19 mouse cellular contexts compared by ENCODE assay signal in the genomic region with DNA sequence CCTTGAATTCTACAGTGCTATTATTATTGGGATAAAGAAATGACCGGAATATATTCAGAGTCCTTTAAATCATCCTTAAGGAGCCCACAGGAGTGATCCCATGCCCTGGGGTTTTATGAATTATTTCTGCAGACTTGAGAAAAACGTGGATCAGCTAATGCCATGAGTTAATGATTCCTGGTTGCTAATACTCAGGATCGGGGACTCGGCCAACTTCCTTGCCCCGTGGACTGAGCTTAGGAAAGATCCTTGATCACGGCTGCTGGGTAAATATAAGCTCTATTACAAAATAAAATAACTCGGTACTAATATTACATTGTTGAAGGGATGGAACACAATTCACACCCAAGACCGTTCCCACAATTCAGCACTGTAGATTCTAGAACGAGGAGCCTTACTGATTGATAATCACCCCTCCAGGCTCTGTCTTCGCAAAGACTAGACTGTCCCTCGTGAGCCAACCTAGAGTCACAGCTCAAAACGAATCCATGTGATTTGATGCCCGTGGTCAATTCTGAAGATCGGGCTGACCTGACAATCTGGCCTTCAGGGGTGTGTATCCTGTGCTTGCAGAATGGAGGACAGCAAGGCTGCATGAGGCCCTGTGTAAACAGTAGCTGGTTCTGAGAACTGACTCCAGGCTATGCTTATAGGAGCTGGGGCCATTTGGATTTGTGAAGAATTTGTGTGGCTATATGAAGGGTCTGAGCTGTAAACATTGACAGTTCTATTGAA. TPM values are rescaled to one million over a fixed set of nuclear protein-coding genes. Genes with fewer than 3 reads are reported as not detected.
DNase-seq lines count a peak whose midpoint lies in the region; TF ChIP-seq lines count a peak whose summit lies in the region.
"Had no signal": no experiment of that assay in that cellular context is flagged by ENCODE, and none has a peak within 500 bp of the region (broad histone marks: within the 10 kb centered on the region; RNA-seq: fewer than 3 reads in every experiment).

No protein-coding gene starts in this region.

- H3K27ac ChIP-seq in gastrocnemius, adult 2 months: peak overlapping the region; percentile 99
- H3K27ac ChIP-seq: forebrain, embryonic 13.5 days; heart, embryonic 15.5 days; intestine, embryonic 15.5 days; limb, embryonic 13.5 days; lung, embryonic 15.5 days; midbrain, embryonic 15.5 days had no signal

- peak overlapping the region; percentile 94 for H3K4me3 ChIP-seq in gastrocnemius, adult 2 months
- H3K4me3 ChIP-seq: forebrain, embryonic 13.5 days; heart, embryonic 15.5 days; intestine, embryonic 15.5 days; limb, embryonic 13.5 days; lung, embryonic 15.5 days; midbrain, embryonic 15.5 days had no signal

- no peak for DNase-seq in gastrocnemius, adult 2 months
- DNase-seq in gastrocnemius, postnatal 36 days: no peak
- DNase-seq in kidney, adult 9 months: peak; percentile 89
- no peak for DNase-seq in kidney, postnatal 4 days
- DNase-seq in thymus, postnatal 25 days: peak; percentile 15
- no peak for DNase-seq in thymus, postnatal 36 days
- DNase-seq in yolk sac, embryonic 10.5 days (ENCODE audit: low spot score): peak; percentile 15
- no peak for DNase-seq in frontal cortex, postnatal 36 days (ENCODE audit: low spot score in 2 of 2)

- no peak for TF ChIP-seq CTCF in gastrocnemius, adult 2 months (IDR thresholded peaks at IDR 0.05)

- intact Hi-C loops in gastrocnemius, adult 2 months (cut with DNase I): loop anchor here (5.0 kb wide), 3 partner anchors 165 to 400 kb away; partner anchors contain the start of gene Lpp
- intact Hi-C loops in gastrocnemius, postnatal 36 days (cut with DNase I): loop anchor here (2.0 to 5.0 kb wide), 3 partner anchors 81 to 490 kb away; no protein-coding TSS in a partner anchor

RNA-seq across cellular contexts. Expression of gene Bcl6, which starts 3.4 kb away (rescaled TPM):
- 10 to 100 TPM; 62.7 to 71.2 TPM for total RNA-seq in gastrocnemius, adult 2 months (2021)
- total RNA-seq in gastrocnemius, postnatal 36 days (2021): 10 to 100 TPM; 40.7 to 68.1 TPM

RNA-seq across cellular contexts. Expression of gene Gm37419, which starts 3.7 kb away (rescaled TPM):
- total RNA-seq in gastrocnemius, adult 2 months (2021): not detected
- not detected for total RNA-seq in gastrocnemius, postnatal 36 days (2021)
- total RNA-seq: adrenal gland, postnatal 36 days; G1E; left cerebral cortex, adult 8-10 months; megakaryocyte, adult 5-6 weeks; neutrophil, adult 5-6 weeks had no signal

RNA-seq across cellular contexts. Expression of gene Rtp2, which starts 59.8 kb away (rescaled TPM):
- not detected for total RNA-seq in gastrocnemius, adult 2 months (2021)
- total RNA-seq in gastrocnemius, postnatal 36 days (2021): not detected
- total RNA-seq: adrenal gland, postnatal 36 days; G1E; megakaryocyte, adult 5-6 weeks; neutrophil, adult 5-6 weeks had no signal

Comparison
In these comparisons a context has a peak if more than half of its experiments do, and no peak if none do; other contexts are left out.
1. DNase-seq: peak in kidney, adult 9 months (single experiment), thymus, postnatal 25 days (single experiment) and yolk sac, embryonic 10.5 days (single experiment); none in gastrocnemius, adult 2 months (single experiment), gastrocnemius, postnatal 36 days (0 of 2), kidney, postnatal 4 days (0 of 2), thymus, postnatal 36 days (0 of 2) and frontal cortex, postnatal 36 days (0 of 2).